Mouse (Mus musculus) embryonic facial prominence, embryonic 14.5 days (tissue): ENCODE results near the gene 4933415F23Rik. TPM values are rescaled to one million over a fixed set of nuclear protein-coding genes. Genes with fewer than 3 reads are reported as not detected.

Experiments used
- ATAC-seq: fragments of 200-750 bp; cut with Nextera tagmentation; 2 replicates; pipeline ENCODE4 v1.8.0; 2017; ENCODE audit warnings: low read depth, moderate number of reproducible peaks, moderate TSS enrichment
- DNase-seq: peaks from one replicate; pipeline ENCODE4 v3.0.0-alpha.2; 2015; ENCODE audit warnings: low spot score
- H3K27ac ChIP-seq: fragments of 300-500 bp; sonication (generic); replicated peaks from 2 replicates; pipeline ENCODE4 v1.5.1; 2014; ENCODE audit warnings: low read depth, mild to moderate bottlenecking, low read length, moderate library complexity
- H3K27me3 ChIP-seq: fragments of 300-500 bp; sonication (generic); replicated peaks from 2 replicates; pipeline ENCODE4 v1.6.1; 2014; ENCODE audit warnings: low read length; ENCODE audit not compliant: control insufficient read depth, insufficient read depth
- H3K36me3 ChIP-seq: fragments of 300-500 bp; sonication (generic); 2 replicates; pipeline ENCODE4 v1.6.1; 2014; ENCODE audit warnings: low read length, mixed read lengths; ENCODE audit not compliant: control insufficient read depth, insufficient read depth
- H3K4me1 ChIP-seq: fragments of 300-500 bp; sonication (generic); 2 replicates; pipeline ENCODE4 v1.6.1; 2014; ENCODE audit warnings: antibody characterized with exemption, low read length; ENCODE audit not compliant: control insufficient read depth, insufficient read depth
- H3K4me2 ChIP-seq: fragments of 300-500 bp; sonication (generic); 2 replicates; pipeline ENCODE4 v1.6.1; 2014; ENCODE audit warnings: low read depth, mild to moderate bottlenecking, low read length, moderate library complexity, mixed read lengths
- H3K4me3 ChIP-seq: fragments of 300-500 bp; sonication (generic); 2 replicates; pipeline ENCODE4 v1.5.1; 2014; ENCODE audit warnings: low read depth, mild to moderate bottlenecking, low read length
- H3K9ac ChIP-seq: fragments of 300-500 bp; sonication (generic); 2 replicates; pipeline ENCODE4 v1.6.1; 2014; ENCODE audit warnings: low read depth, mild to moderate bottlenecking, low read length, moderate library complexity, mixed read lengths
- H3K9me3 ChIP-seq: fragments of 300-500 bp; sonication (generic); 2 replicates; pipeline ENCODE4 v1.6.1; 2016; ENCODE audit warnings: low read length; ENCODE audit not compliant: control insufficient read depth
- WGBS: fragments of 180-500 bp; shearing (Covaris S2); extraction: QIAGEN DNeasy Blood & Tissue Kit; methylation state at CpG from one replicate; pipeline ENCODE4 v1.1.7; 2014; 5-methylcytosine and 5-hydroxymethylcytosine counted together
- polyA plus RNA-seq: library from polyadenylated mRNA; unstranded; fragments of >200 nt; fragmentation: Nextera tagmentation; extraction: Ambion mirVana; gene quantifications from 2 replicates; pipeline ENCODE4 v1.2.1, GENCODE M21; 2014

4933415F23Rik gene
- polyA plus RNA-seq, 1 experiment from 2014 or later: 0.13 TPM

GRCm38 (mm10) chr1:23061614-23062373 lies 40.3 kb downstream of the 4933415F23Rik start:
- H3K9me3 ChIP-seq: no peaks in the 10 kb centered on the region

DNA sequence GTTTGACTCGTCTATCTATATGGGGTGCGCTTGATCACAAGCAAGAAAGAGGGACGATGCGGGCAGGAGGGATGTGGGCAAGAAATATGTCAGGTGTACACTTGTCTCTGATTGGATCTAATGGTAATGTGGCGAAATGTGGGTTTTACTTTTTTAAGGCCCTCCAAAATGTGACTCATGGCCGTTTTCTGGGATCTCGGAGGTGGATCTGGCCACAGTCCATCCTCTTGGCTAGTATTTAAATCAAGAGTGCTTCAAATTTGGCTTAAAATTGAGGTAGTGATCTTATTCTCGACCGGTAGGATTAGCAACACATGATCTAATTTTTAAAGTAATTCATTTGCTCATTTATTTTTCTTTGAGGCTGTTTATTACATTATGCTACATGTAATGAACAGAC lies 42.0 kb downstream of the 4933415F23Rik start:
- ATAC-seq: no peak
- no peak overlapping the region for H3K27ac ChIP-seq
- H3K4me2 ChIP-seq: no peak overlapping the region
- no peak overlapping the region for H3K4me3 ChIP-seq
- no peak for DNase-seq
- H3K4me1 ChIP-seq: no peaks in the 10 kb centered on the region
- no peaks in the 10 kb centered on the region for H3K27me3 ChIP-seq
- no peaks in the 10 kb centered on the region for H3K36me3 ChIP-seq
- WGBS: 87% methylated on average over 9 of the region's 9 CpGs
- H3K9ac ChIP-seq: no peak overlapping the region
- H3K9me3 ChIP-seq: no peaks in the 10 kb centered on the region

More at GRCm38 (mm10) chr1:23061614-23062373, 40.3 kb downstream of the 4933415F23Rik start:
- Histone ChIP-seq H3K4me3 (no peak overlapping the region), H3K27ac (no peak overlapping the region), H3K27me3 (no peaks in the 10 kb centered on the region), H3K36me3 (no peaks in the 10 kb centered on the region), H3K4me1 (no peaks in the 10 kb centered on the region), H3K4me2 (peak overlapping the region; percentile 23; the same call in 1 of the 2 replicates), H3K9ac (no peak overlapping the region)
- WGBS: 19% methylated on average over 14 of the region's 14 CpGs
- DNase-seq: peak; percentile 94
- ATAC-seq: peak; percentile 81
